Mouse (Mus musculus) lung, embryonic 14.5 days (tissue): ENCODE measurements at regions not wholly inside any gene's neighbourhood (a gene's known extent, or its start where the extent isn't known, plus 50 kb on each side); places are given as distances from the start of the nearest gene placed in this dataset.

Experiments
- ATAC-seq: fragments of 200-750 bp; cut with Nextera tagmentation; 2 replicates; pipeline ENCODE4 v1.8.0; 2017; ENCODE audit warnings: mild to moderate bottlenecking, moderate TSS enrichment, moderate library complexity; ENCODE audit not compliant: insufficient read depth
- DNase-seq: peaks from one replicate; pipeline ENCODE4 v3.0.0-alpha.2; 2015
- H3K27ac ChIP-seq: fragments of 300-500 bp; sonication (generic); 2 replicates; pipeline ENCODE4 v1.5.1; 2014; ENCODE audit warnings: low read depth, mild to moderate bottlenecking, moderate library complexity
- H3K27me3 ChIP-seq: fragments of 300-500 bp; sonication (generic); 2 replicates; pipeline ENCODE4 v1.6.1; 2014; ENCODE audit warnings: low read length, control low read depth; ENCODE audit not compliant: insufficient read depth
- H3K36me3 ChIP-seq: fragments of 300-500 bp; sonication (generic); 2 replicates; pipeline ENCODE4 v1.6.1; 2014; ENCODE audit warnings: control low read depth; ENCODE audit not compliant: insufficient read depth
- H3K4me1 ChIP-seq: fragments of 300-500 bp; sonication (generic); 2 replicates; pipeline ENCODE4 v1.6.1; 2014; ENCODE audit warnings: antibody characterized with exemption, control low read depth; ENCODE audit not compliant: insufficient read depth
- H3K4me2 ChIP-seq: fragments of 300-500 bp; sonication (generic); 2 replicates; pipeline ENCODE4 v1.6.1; 2014; ENCODE audit warnings: mild to moderate bottlenecking
- H3K4me3 ChIP-seq: fragments of 300-500 bp; sonication (generic); 2 replicates; pipeline ENCODE4 v1.5.1; 2014; ENCODE audit warnings: low read depth, low read length
- H3K9ac ChIP-seq: fragments of 300-500 bp; sonication (generic); 2 replicates; pipeline ENCODE4 v1.6.1; 2014
- H3K9me3 ChIP-seq: fragments of 300-500 bp; sonication (generic); 2 replicates; pipeline ENCODE4 v1.6.1; 2016; ENCODE audit warnings: low read depth, low read length, control low read depth
- CTCF ChIP-seq: IDR thresholded peaks from 2 replicates; pipeline ENCODE4 v1.5.1; 2016; ENCODE audit warnings: antibody characterized with exemption, low read depth
- WGBS: fragments of 180-500 bp; shearing (Covaris S2); extraction: QIAGEN DNeasy Blood & Tissue Kit; methylation state at CpG from one replicate; pipeline ENCODE4 v1.1.7; 2014; 5-methylcytosine and 5-hydroxymethylcytosine counted together

DNA sequence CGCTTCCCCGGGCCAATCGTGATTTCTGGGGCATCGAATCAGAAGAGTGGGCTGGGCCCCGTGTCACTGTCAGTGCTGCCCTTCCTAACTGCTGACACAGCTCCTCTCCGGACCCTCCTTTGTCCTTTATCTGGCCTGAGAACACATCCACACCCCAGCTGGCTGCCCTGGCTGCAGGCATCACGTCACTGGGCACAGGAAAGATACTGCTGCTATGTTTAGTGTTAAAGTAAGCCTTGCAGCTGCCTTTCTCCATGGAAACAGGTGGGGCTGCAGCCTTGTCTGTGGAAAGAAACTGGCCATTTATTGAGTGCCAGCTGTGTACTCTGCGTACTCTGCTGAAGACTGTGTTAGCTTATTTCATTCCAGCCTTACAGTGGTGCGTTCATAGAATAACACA lies 168.7 kb downstream of the Rps24 start:
- no peak overlapping the region for H3K4me2 ChIP-seq
- H3K9ac ChIP-seq = no peak overlapping the region
- 44% methylated on average over 9 of the region's 9 CpGs for WGBS
- no peaks in the 10 kb centered on the region for H3K9me3 ChIP-seq
- no peaks in the 10 kb centered on the region for H3K4me1 ChIP-seq
- no peaks in the 10 kb centered on the region for H3K36me3 ChIP-seq
- ATAC-seq (no peak), DNase-seq (peak; percentile 5)
- no peak overlapping the region for H3K4me3 ChIP-seq
- H3K27ac ChIP-seq = no peak overlapping the region
- no peak for TF ChIP-seq CTCF
- H3K27me3 ChIP-seq = no peaks in the 10 kb centered on the region

DNA sequence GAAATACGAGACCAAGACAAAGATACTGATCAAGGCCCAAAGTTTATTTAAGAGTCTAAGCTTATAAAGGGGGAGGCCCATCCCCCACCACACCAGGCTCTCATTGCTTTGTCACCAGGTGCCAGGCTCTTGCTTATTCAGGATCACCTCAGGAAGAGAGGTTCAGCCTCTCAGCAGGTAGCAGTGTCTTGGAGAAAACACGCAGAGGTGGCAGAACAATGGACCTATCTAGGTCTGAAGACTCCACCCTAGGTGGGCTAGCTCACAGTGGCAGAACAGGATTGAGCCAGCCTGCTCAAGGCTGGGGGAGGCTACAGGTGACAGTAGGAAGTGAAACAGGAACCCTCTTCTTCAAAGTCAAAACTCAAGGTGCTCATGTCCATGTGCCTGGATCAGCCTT lies 174.9 kb downstream of the Rps24 start:
- no peak for TF ChIP-seq CTCF

DNA sequence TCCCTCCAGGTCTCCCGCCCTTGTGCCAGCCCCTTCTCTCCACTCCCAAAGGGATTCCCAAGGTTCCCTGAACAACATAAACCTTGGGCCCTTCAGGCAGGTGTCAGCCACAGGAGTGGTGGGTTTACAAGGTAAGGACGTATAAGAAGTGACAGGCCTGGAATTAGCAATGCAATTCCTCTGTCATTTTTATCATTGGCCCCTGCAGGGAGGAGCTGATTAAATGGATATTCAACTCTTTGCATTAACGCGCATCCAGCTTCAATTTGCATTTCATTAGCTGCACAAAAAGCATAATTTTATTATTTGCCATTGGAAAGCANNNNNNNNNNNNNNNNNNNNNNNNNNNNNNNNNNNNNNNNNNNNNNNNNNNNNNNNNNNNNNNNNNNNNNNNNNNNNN lies 178.3 kb downstream of the Rps24 start:
- 79% methylated on average over 4 of the region's 4 CpGs for WGBS

More for the DNA sequence above, 174.9 kb downstream of the Rps24 start:
- Histone ChIP-seq H3K4me2 (no peak overlapping the region), H3K9me3 (no peaks in the 10 kb centered on the region), H3K9ac (no peak overlapping the region), H3K27me3 (no peaks in the 10 kb centered on the region), H3K27ac (no peak overlapping the region), H3K36me3 (no peaks in the 10 kb centered on the region), H3K4me3 (no peak overlapping the region), H3K4me1 (no peaks in the 10 kb centered on the region)
- DNase-seq = no peak
- ATAC-seq = no peak
- WGBS = 65% methylated on average over 2 of the region's 2 CpGs

More for the DNA sequence above, 178.3 kb downstream of the Rps24 start:
- Histone ChIP-seq H3K36me3 (no peaks in the 10 kb centered on the region), H3K4me2 (no peak overlapping the region), H3K27ac (no peak overlapping the region), H3K9ac (no peak overlapping the region), H3K27me3 (no peaks in the 10 kb centered on the region), H3K9me3 (no peaks in the 10 kb centered on the region), H3K4me1 (no peaks in the 10 kb centered on the region), H3K4me3 (no peak overlapping the region)
- ATAC-seq (no peak), DNase-seq (no peak)
- TF ChIP-seq CTCF = no peak
